In the genomic region with DNA sequence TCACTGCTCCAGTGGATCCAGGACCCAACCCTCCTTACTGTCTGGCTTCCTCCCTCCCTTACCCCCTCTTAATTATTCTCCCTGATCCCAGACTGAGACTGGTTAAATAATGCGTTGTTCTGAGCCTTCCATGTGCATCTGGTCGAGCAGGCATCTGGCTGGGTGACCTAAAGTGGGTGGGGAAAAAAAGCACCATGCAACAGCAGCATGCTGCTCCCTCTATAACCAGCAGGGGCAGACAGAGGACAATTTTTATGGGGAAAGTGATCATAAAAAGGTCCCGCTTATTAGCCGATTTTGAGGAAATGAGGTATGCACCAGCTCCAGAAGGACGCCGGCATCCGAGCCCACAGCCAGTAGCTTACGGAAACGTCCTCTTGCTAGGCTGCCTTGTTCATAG, we compare ENCODE assay signal across 8 mouse cellular contexts. TPM values are rescaled to one million over a fixed set of nuclear protein-coding genes. Genes with fewer than 3 reads are reported as not detected.
DNase-seq lines count a peak whose midpoint lies in the region; ATAC-seq lines count a peak whose summit lies in the region.

No protein-coding gene starts in this region.

- 14% methylated on average over 9 of the region's 9 CpGs for WGBS in hindbrain, embryonic 13.5 days

- H3K4me1 ChIP-seq in hindbrain, embryonic 13.5 days (replicated peaks), result peaks cover 12% of the 10 kb centered on the region

- no peaks in the 10 kb centered on the region for H3K9me3 ChIP-seq in hindbrain, embryonic 13.5 days

- H3K27ac ChIP-seq in hindbrain, embryonic 13.5 days, result no peak overlapping the region

- peaks cover 2% of the 10 kb centered on the region; the same call in 1 of the 2 replicates for H3K27me3 ChIP-seq in hindbrain, embryonic 13.5 days

- peak; percentile 86 for DNase-seq in NIH3T3 (ENCODE audit: low read depth)
- peak; percentile 82 for DNase-seq in cerebellum, adult 9-10 months
- peak; percentile 25 to 59 for DNase-seq in layer of hippocampus, postnatal 25 days (ENCODE audit: extremely low spot score in 1 of 2, low spot score in 1 of 2)
- DNase-seq in retina, postnatal 7 days (ENCODE audit: low read depth, low spot score), result peak; percentile 46

- no peak overlapping the region for H3K4me3 ChIP-seq in hindbrain, embryonic 13.5 days

- H3K36me3 ChIP-seq in hindbrain, embryonic 13.5 days, result no peaks in the 10 kb centered on the region

- no peak overlapping the region for H3K9ac ChIP-seq in hindbrain, embryonic 13.5 days

- peak overlapping the region; percentile 39 for H3K4me2 ChIP-seq in hindbrain, embryonic 13.5 days

- peak; percentile 62; the same call in 1 of the 2 replicates for ATAC-seq in frontal cortex, adult (ENCODE audit: low TSS enrichment)
- ATAC-seq in hindbrain, embryonic 13.5 days (ENCODE audit: low FRiP score), result no peak
- ATAC-seq in megakaryocyte, adult 5-6 weeks (ENCODE audit: poor library complexity, severe bottlenecking), result peak; percentile 75
- ATAC-seq in activated CD4-positive, CD25-positive, alpha-beta regulatory T cell, adult 4 months, result no peak

RNA-seq across cellular contexts. Expression of gene Aldh3a1, which starts 24.0 kb away (rescaled TPM):
- not detected in 2 replicates for polyA plus RNA-seq in hindbrain, embryonic 13.5 days (2015; fragmentation: Nextera tagmentation; extraction: Ambion mirVana)
- total RNA-seq in layer of hippocampus, postnatal 25 days (2021), result 1 to 10 TPM in 1 of 2 experiments, under 1 TPM in 1; 0.56 to 1.2 TPM
- total RNA-seq in megakaryocyte, adult 5-6 weeks (2015), result not detected in 2 replicates
- total RNA-seq in megakaryocyte, adult 5-6 weeks (2017), result not detected in 2 replicates
- not detected for polyA plus RNA-seq in activated CD4-positive, CD25-positive, alpha-beta regulatory T cell, adult 4 months (2017; shearing (Covaris generic))

RNA-seq across cellular contexts. Expression of gene Aldh3a2, which starts 35.9 kb away (rescaled TPM):
- polyA plus RNA-seq in hindbrain, embryonic 13.5 days (2015; fragmentation: Nextera tagmentation; extraction: Ambion mirVana), result 26.9 and 27.0 TPM in 2 replicates
- total RNA-seq in layer of hippocampus, postnatal 25 days (2021), result 10 to 100 TPM; 56.1 to 63.8 TPM
- total RNA-seq in megakaryocyte, adult 5-6 weeks (2015), result 67.8 and 68.4 TPM in 2 replicates
- 78.5 and 89.0 TPM in 2 replicates for total RNA-seq in megakaryocyte, adult 5-6 weeks (2017)
- polyA plus RNA-seq in activated CD4-positive, CD25-positive, alpha-beta regulatory T cell, adult 4 months (2017; shearing (Covaris generic)), result 10 to 100 TPM; 34.2 to 40.6 TPM

RNA-seq across cellular contexts. Expression of gene Usp22, which starts 56.5 kb away (rescaled TPM):
- polyA plus RNA-seq in hindbrain, embryonic 13.5 days (2015; fragmentation: Nextera tagmentation; extraction: Ambion mirVana), result 355 and 383 TPM in 2 replicates
- total RNA-seq in layer of hippocampus, postnatal 25 days (2021), result 100 to 1,000 TPM; 218 to 235 TPM
- 22.8 and 28.6 TPM in 2 replicates for total RNA-seq in megakaryocyte, adult 5-6 weeks (2015)
- 40.3 and 47.4 TPM in 2 replicates for total RNA-seq in megakaryocyte, adult 5-6 weeks (2017)
- 10 to 100 TPM; 11.4 to 12.5 TPM for polyA plus RNA-seq in activated CD4-positive, CD25-positive, alpha-beta regulatory T cell, adult 4 months (2017; shearing (Covaris generic))

Comparison
In these comparisons a context has a peak if more than half of its experiments do, and no peak if none do; other contexts are left out.
1. ATAC-seq: peak in frontal cortex, adult (single experiment) and megakaryocyte, adult 5-6 weeks (single experiment); none in hindbrain, embryonic 13.5 days (single experiment) and activated CD4-positive, CD25-positive, alpha-beta regulatory T cell, adult 4 months (single experiment).
2. RNA of gene Usp22, which starts 56.5 kb away (total RNA-seq): 218 to 235 TPM in layer of hippocampus, postnatal 25 days; 22.8 to 47.4 TPM in megakaryocyte, adult 5-6 weeks; every median in the first group is over 4 times any median in the second.
3. Peak in every context shown above with its lines, with median percentiles within 50 percentile points of each other: DNase-seq.